Mouse (Mus musculus) adrenal gland, postnatal 25 days (tissue): ENCODE measurements around the gene Fnip1. TPM values are rescaled to one million over a fixed set of nuclear protein-coding genes. Genes with fewer than 3 reads are reported as not detected.
A peak's percentile ranks its signal among the peaks of the same experiment; 100 is the strongest.
"Not testable (repeated sequence)": the region's sequence is repeated elsewhere in the genome, so short reads cannot be mapped to it uniquely, and the experiment has no call there.

ENCODE experiments used
- DNase-seq: peaks from one replicate; pipeline ENCODE4 v3.0.0; 2021; ENCODE audit warnings: mixed read lengths
- long read RNA-seq: library from polyadenylated mRNA; stranded (forward); transcript quantifications from one replicate; pipeline ENCODE4 v2.0.0, GENCODE M21; 2021
- total RNA-seq: library from RNA; stranded (reverse); gene quantifications from 2 replicates; pipeline ENCODE4 v1.2.3, GENCODE M21; 2021

Gene Fnip1
- 27.6 and 27.7 TPM in 2 replicates for total RNA-seq
- long read RNA-seq, full-length matches to known transcripts: 3 of 5 reads
- long read RNA-seq, partial matches to known transcripts: 1 of 5 reads
- long read RNA-seq, other reads (novel, unspliced or antisense): 1 of 5 reads

DNA sequence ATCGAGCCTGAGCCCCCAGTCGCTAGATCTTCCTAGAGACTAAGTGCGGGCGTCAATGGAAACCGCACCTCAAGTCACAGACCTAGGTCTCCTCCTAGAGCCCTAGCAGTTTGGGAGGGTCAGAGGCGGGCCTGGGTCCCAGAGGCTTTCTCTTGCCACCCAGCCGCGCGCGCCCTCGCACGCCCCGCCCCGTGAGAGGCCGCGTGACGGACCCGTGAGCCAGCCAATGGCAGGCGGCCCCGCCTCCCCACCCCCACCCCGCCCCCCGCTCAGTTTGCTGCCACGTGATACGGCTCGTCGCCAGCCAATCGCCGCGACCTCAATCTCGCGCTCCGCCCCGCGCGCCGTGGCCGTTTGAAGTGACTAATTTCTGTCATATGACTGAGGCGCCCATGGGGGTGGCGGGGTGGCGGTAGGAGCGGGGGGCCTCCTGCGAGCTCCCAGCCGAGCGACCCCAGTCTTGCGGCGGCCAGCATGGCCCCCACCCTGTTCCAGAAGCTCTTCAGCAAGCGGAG, at the start of gene Fnip1:
Gene Fnip1, plus strand, starts transcription at position 377 of the 515 bp plus-strand sequence.
- DNase-seq: peak; percentile 96

DNA sequence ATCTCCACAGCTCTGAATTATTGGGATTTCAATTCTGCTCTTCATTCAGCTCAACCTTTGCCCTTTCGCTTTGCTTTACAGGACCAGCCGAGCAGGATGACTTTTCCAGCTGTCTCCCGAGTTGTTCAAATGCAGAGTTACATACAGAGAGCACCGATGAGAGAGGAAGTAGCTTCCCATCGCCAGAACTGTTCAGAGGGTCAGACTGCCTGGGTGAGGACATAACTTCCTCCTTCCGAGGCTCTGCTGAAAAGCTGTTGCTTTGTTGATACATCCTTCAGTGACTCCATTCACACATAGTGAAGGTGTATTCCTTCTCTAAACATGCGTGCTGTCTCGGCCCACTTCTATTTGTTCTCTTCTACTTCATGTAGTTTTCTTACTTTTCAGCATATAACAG, 47.6 kb upstream of the Fnip1 start:
- DNase-seq: no peak

GRCm38 (mm10) chr11:54391326-54391725, 46.7 kb upstream of the Fnip1 start:
- no peak for DNase-seq

DNA sequence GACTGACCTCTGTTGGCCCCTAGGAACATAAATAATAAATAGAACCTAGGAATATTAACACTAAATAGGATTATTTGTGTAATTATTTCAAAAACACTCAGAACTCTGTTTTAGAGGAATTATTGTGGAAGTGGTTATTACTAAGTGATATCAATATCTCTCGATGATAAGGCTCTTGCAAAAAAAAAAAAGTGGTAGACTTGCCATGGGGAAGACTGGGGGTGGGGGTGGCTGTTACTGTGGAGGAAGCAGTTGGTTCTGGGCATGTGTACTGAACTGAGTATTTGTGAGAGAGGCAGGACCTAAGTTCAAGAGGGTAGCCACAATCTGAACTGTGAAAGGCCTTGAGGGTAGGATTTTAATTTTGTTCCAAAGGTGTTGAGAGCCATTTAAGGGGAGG, 41.3 kb upstream of the Fnip1 start:
- no peak for DNase-seq

DNA sequence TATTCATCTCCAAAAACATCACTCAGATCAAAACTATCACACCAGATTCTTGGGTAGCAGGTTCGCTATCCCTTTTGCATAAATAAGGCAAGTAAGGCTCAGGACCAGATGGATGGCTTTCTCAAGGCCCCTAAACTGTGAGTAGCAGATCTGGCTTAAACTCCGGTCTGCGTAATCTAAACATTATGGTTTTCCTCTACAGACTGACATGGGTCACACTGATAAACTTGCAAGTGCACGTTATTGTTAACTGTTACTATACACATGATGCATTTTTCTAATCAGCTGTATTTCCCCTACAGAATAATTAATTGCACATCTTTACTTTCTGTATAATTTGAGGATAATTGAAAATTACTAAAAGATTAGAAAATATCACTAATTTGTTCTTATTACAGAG, 39.9 kb upstream of the Fnip1 start:
- DNase-seq: no peak

DNA sequence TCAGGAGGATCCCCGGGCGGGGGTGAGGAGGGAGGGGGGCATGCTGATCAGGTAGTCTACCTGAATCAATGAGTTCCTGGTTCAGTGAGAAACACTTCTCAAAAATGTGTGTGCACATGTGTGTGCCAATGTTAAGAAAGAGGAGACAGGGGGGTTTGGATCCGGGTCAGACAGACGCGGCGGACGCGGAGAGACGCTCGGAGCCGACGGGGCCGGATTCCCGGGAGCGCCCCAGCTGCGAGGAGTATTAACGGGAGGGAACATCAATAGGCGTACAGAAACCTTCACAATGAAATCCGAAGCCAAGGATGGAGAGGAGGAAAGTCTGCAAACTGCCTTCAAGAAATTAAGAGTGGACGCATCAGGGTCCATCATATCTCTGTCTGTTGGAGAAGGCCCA, 37.2 kb upstream of the Fnip1 start:
- DNase-seq: not testable (repeated sequence)

GRCm38 (mm10) chr11:54404885-54405284, 33.1 kb upstream of the Fnip1 start:
- no peak for DNase-seq

- DNase-seq: no peak
These were observed 31.0 kb upstream of the Fnip1 start for GRCm38 (mm10) chr11:54406930-54407546.

DNA sequence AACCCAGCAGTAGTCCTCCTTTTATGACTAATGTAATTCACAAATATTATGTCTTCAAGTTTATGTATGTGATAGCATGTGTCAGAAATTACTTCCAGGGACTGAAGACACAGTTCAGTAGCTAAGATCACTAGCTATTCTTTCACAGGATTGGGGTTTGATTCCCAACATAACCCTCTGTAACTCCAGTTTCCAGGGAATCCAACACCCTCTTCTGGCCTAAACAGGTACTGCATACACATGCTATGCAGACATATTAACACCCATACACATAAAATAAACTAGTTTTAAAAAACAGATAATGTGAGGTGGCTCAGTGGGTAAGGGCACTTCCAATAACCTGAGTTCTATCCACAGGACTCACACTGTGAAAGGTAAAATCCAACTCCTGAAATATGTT, 27.4 kb upstream of the Fnip1 start:
- no peak for DNase-seq

GRCm38 (mm10) chr11:54413017-54413416, 25.0 kb upstream of the Fnip1 start:
- DNase-seq: no peak

- no peak for DNase-seq
These were observed 15.0 kb upstream of the Fnip1 start for GRCm38 (mm10) chr11:54423007-54423406.

DNA sequence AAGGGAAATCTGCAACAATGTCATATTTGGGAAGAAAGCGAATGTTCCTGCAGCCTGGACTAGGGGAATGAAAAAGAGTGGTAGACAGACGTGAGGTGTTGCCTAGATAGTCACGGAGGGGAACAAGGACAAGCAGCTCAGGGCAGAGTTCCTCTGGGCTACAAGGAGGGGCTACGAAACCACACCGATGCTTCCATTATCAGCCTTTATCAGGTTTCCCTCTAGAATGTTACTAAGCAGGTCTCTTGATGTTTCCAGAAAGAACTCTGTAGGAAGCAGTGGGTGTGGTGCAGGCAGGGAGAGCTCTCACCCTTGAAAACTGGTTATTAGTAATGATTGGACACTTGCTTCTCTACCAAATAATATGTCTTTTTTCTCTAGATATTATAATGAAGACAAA, 11.7 kb upstream of the Fnip1 start:
- DNase-seq: no peak

DNA sequence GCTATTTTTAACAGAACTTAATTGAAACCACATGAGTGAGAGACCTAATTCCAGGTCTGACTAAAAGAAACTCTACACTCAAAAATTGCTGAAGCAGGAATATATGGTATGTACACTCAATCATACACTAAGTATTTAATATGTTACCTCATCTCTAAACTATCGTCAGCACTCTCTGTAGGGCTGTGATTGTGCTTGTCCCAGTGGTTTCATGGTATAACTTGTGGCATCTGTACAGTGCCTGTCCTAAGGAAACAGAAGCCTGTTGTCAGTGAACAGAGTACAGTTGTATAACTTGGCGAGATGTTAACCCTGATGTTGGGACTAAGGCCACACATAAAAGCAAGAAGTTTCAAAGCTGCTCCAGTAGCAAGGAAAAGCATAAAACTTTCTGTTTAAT, 10.9 kb upstream of the Fnip1 start:
- DNase-seq: no peak

DNA sequence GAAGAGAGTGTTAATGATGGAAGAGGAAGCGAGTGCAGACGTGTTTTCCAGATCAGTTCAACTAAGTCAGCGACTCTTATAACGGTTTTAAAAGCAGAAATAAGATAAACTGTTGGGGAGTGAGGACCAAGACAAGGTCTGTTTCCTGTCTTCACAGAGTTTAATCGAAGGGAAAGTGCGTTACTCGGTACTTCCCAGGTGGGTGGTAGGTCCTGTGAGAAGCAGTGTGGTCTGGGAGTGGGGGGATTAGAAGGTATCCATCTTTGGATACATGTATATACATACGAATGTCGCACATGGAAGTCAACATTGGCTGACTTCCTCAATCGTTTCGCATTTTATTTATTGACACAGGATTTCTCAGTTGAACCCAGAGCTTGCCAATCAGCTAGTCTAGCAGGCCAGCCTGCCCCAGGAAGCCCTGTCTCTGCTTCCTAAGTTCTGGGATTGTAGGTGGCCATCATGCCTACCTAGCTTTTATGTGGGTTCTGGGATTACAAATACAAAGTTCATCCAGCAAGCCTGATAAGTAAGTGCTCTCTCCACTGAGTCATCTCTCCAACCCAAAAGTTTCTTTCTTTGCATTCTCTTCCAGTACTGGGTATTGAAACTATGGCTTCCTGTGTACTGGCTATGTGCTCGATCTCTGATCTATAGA, 10.2 kb upstream of the Fnip1 start:
- no peak for DNase-seq

- no peak for DNase-seq
These were observed 8.8 kb upstream of the Fnip1 start for GRCm38 (mm10) chr11:54429224-54429623.

GRCm38 (mm10) chr11:54435797-54436196, 2.2 kb upstream of the Fnip1 start:
- DNase-seq: no peak

- no peak for DNase-seq
These were observed 633 bp upstream of the Fnip1 start for GRCm38 (mm10) chr11:54437310-54437822.

GRCm38 (mm10) chr11:54438366-54438781, 375 bp downstream of the Fnip1 start:
- peak; percentile 66 for DNase-seq

- DNase-seq: no peak
These were observed 1.1 kb downstream of the Fnip1 start for GRCm38 (mm10) chr11:54438991-54439690.

- no peak for DNase-seq
These were observed 1.7 kb downstream of the Fnip1 start for GRCm38 (mm10) chr11:54439691-54440029.

- not testable (repeated sequence) for DNase-seq
These were observed 12.8 kb downstream of the Fnip1 start for GRCm38 (mm10) chr11:54450757-54451156.

GRCm38 (mm10) chr11:54454516-54454915, 16.5 kb downstream of the Fnip1 start:
- no peak for DNase-seq

DNA sequence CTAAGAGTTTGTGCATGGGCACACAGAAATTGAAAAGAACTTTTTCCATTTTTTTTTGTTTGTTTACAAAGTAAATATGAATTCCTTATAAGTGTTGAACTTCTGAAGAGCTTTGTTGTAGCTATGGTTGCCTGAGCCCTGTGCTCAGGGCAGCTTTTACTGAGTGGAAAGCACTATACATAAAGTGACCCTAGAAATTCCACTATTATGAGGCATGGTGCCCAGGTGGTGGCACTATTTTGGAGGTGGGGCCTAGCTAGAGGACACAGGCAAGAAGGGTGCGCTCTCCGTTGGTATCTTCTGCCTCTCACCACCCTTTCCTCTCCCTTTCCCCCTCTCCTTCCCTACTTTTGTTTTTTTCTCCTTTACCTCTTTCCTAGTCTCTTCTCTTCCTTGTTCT, 18.9 kb downstream of the Fnip1 start:
- DNase-seq: no peak
